Mouse (Mus musculus) G1E (cell line): ENCODE measurements around the gene B3gnt9. TPM values are rescaled to one million over a fixed set of nuclear protein-coding genes. Genes with fewer than 3 reads are reported as not detected.

Experiments
- ATAC-seq: 2 replicates; pipeline ENCODE4 v1.8.0; 2016; ENCODE audit warnings: mild to moderate bottlenecking; ENCODE audit not compliant: insufficient number of reproducible peaks, poor library complexity, low FRiP score, severe bottlenecking; ENCODE audit errors: extremely low read depth
- DNase-seq: peaks from one replicate; pipeline ENCODE4 v3.0.0; 2012; ENCODE audit warnings: low spot score
- H3K27me3 ChIP-seq: 2 replicates; pipeline ENCODE4 v1.6.1; 2012; ENCODE audit warnings: mild to moderate bottlenecking, low read length, inconsistent platforms; ENCODE audit not compliant: insufficient read depth
- H3K36me3 ChIP-seq: replicated peaks from 2 replicates; pipeline ENCODE3; 2012; ENCODE audit warnings: mild to moderate bottlenecking, inconsistent platforms
- H3K4me1 ChIP-seq: 2 replicates; pipeline ENCODE4 v1.6.1; 2012; ENCODE audit warnings: low read depth, low read length, inconsistent platforms, mixed read lengths; ENCODE audit not compliant: insufficient read depth
- H3K4me3 ChIP-seq: 2 replicates; pipeline ENCODE4 v1.5.1; 2012; ENCODE audit warnings: low read depth, mild to moderate bottlenecking, inconsistent platforms, low read length, moderate library complexity, mixed read lengths
- H3K9me3 ChIP-seq: replicated peaks from 2 replicates; pipeline ENCODE4 v1.6.1; 2012; ENCODE audit warnings: inconsistent platforms
- CTCF ChIP-seq: IDR thresholded peaks from 2 replicates; pipeline ENCODE4 v1.5.1; 2012; ENCODE audit warnings: low read depth, low read length, inconsistent platforms, mixed read lengths
- GATA1 ChIP-seq: IDR thresholded peaks from 2 replicates; pipeline ENCODE4 v1.6.1; 2012; ENCODE audit warnings: borderline replicate concordance, low read length, inconsistent platforms, mixed read lengths
- GATA2 ChIP-seq: IDR thresholded peaks from 2 replicates; pipeline ENCODE4 v1.6.1; 2012; ENCODE audit warnings: low read depth, low read length, inconsistent platforms, borderline replicate concordance
- POLR2AphosphoS5 ChIP-seq: IDR thresholded peaks from 2 replicates; pipeline ENCODE4 v1.6.1; 2012; ENCODE audit warnings: low read depth, low read length, inconsistent platforms; ENCODE audit not compliant: insufficient replicate concordance
- TAL1 ChIP-seq: conservative IDR thresholded peaks from 2 replicates; pipeline ENCODE4 v1.6.1; 2012; ENCODE audit warnings: low read depth, low read length, inconsistent platforms, mixed read lengths
- polyA plus RNA-seq: library from polyadenylated mRNA; stranded (reverse); fragments of >175 nt; gene quantifications from 2 replicates; pipeline ENCODE4 v1.2.3, GENCODE M21; 2012
- total RNA-seq, 2 experiments: library from RNA; stranded (forward) in 1 of 2; stranded (reverse) in 1 of 2; fragments of 200-1000 nt in 1 of 2; fragments of >200 nt in 1 of 2; fragmentation: Nextera tagmentation in 1 of 2; gene quantifications; 2 replicates each; pipeline ENCODE4 v1.2.3; 2014 to 2017

Gene B3gnt9
- total and polyA plus RNA-seq, 3 experiments, result 4.4 to 6.2 (median 5.9) TPM

DNA sequence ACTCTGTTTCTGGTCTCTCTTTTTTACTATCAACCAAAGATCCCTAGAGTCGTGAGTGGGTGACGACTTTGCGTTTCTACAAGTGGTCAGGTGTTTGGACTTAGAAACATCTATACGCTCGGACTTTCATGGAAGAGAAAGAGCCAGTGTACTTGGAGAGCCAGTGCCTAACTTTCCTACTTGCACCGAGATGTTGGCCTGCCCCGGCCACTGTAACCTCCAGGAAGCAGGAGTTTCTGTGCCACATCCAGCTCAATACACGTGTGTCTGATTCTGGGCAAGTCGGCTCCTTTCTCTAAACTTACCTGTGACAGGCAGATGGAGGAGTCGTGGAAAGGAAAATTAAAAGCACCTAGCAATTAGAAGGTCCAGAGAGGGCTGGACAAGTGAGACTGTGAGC lies 20.9 kb upstream of the B3gnt9 start, which contains the start of gene Nol3:
Nol3 (plus strand) TSS at position 301 of the 400 bp plus-strand sequence.
- H3K27me3 ChIP-seq, result peaks cover 46% of the 10 kb centered on the region

DNA sequence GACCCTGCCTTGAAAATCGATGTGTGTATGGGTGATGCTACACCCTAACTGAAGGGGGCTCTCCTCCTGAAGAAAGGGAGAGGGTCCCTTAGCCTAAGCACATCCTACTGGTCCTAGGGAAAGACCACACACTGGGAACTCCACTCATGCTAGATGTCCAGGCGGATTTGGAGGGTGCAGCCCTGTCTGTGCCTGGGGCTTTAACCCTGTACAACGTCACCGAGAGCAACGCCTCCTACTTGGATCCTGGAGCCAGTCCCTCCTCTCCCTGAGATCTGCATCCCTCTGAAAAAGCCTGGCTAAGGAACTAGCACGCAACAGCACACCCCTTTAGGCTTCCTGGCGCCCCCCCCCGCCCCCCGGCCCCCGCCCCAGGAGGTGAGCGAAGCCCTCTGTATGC lies 20.4 kb upstream of the B3gnt9 start:
- Histone ChIP-seq H3K9me3 (no peaks in the 10 kb centered on the region; the same call in 1 of the 2 replicates), H3K27me3 (peaks cover 51% of the 10 kb centered on the region), H3K4me1 (peaks cover 52% of the 10 kb centered on the region), H3K4me3 (no peak overlapping the region; the same call in 1 of the 2 replicates), H3K36me3 (peaks cover 17% of the 10 kb centered on the region)
- ATAC-seq, result no peak
- DNase-seq, result no peak
- TF ChIP-seq CTCF (no peak), GATA1 (no peak), GATA2 (no peak), TAL1 (no peak), POLR2AphosphoS5 (no peak)

More for the DNA sequence above, 20.9 kb upstream of the B3gnt9 start, which contains the start of gene Nol3:
- no peaks in the 10 kb centered on the region; the same call in 1 of the 2 replicates for H3K9me3 ChIP-seq
- DNase-seq, result no peak
- ATAC-seq, result no peak
- H3K4me3 ChIP-seq, result peak within 1 kb of the TSS; percentile 71
- peaks cover 19% of the 10 kb centered on the region for H3K36me3 ChIP-seq
- H3K4me1 ChIP-seq, result peaks cover 53% of the 10 kb centered on the region
- TF ChIP-seq POLR2AphosphoS5 (no peak), CTCF (no peak), TAL1 (no peak), GATA1 (no peak), GATA2 (no peak)

DNA sequence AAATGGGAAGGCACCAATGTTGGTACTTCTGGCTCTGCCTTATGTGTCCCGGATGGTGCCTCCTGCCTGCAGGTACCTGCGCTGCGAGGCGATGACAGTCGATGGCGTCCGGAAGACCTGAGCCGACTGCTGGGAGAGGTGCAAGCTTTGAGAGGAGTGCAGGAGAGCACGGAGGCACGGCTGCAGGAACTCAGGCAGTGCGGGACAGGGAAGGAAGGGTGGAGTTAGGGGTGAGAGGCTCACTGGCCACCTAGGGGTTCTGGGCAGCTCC lies 15.9 kb upstream of the B3gnt9 start:
- TF ChIP-seq CTCF (no peak), GATA1 (no peak), POLR2AphosphoS5 (no peak), GATA2 (no peak), TAL1 (no peak)
- DNase-seq (no peak), ATAC-seq (no peak)
- H3K9me3 ChIP-seq, result peaks cover 10% of the 10 kb centered on the region
- H3K4me1 ChIP-seq, result peaks cover 64% of the 10 kb centered on the region
- peaks cover 35% of the 10 kb centered on the region for H3K27me3 ChIP-seq
- H3K4me3 ChIP-seq, result no peak overlapping the region
- H3K36me3 ChIP-seq, result peaks cover 31% of the 10 kb centered on the region

DNA sequence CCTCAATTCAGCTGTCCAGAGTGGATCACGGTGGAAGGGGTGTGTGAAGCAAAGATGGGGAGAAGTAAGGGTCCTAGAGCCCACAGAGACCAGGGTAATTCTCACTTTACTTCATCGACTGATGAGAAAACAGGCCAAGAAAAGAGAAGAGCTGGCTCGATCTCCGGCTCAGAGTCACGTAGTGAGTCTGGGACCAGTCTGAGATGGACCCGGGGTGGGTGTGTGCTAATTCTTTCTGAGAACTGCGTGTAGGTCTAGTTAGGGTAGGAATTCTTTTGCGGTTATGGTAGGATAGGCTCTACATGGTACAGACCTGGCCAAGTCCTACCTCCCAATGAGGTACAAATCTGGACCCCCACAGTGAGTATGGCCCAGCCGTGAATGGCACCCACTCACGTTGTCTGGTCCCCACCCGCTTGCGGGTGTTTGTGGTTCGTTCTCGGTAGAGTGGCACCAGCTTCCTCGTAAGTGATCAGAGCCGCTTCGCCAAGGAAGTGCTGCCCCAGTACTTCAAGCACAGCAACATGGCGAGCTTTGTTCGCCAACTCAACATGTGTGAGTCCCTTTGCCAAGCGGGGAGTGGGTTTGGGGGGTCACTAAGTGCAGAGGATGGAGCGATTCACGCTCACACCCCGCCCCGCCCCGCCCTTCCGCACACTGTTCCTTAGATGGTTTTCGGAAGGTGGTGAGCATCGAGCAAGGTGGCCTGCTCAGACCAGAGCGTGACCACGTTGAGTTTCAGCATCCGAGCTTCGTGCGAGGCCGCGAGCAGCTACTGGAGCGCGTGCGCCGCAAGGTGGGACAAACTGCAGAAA lies 15.4 kb upstream of the B3gnt9 start:
- Histone ChIP-seq H3K36me3 (peaks cover 31% of the 10 kb centered on the region), H3K4me3 (peak overlapping the region; percentile 67; the same call in 1 of the 2 replicates), H3K4me1 (peaks cover 64% of the 10 kb centered on the region), H3K27me3 (peaks cover 31% of the 10 kb centered on the region), H3K9me3 (peaks cover 10% of the 10 kb centered on the region)
- ATAC-seq, result no peak
- TF ChIP-seq CTCF (no peak), GATA2 (no peak), GATA1 (no peak), POLR2AphosphoS5 (no peak), TAL1 (no peak)
- DNase-seq, result no peak

DNA sequence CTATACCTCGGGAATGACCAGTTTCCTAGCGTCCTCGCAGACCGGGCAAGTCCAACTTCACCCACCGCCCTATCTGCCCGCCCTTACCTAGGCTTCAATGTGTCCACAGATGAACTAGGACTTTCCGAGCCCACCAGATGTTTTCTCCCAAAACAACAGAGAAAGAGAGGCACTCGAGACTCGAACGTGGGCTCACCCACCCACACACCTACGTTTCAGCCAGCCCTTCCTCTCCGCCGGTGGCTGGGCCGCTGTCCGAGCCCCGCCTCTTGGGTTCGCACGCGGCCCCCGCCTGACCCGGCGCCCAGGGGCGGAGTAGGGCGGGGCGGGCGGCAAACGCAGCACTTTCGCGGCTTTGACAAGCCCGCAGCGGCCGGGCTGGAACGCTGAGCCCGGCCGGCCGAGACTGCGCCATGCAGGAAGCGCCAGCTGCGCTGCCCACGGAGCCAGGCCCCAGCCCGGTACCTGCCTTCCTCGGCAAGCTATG lies 14.6 kb upstream of the B3gnt9 start, which contains the start of gene Hsf4:
Hsf4 (plus strand) TSS at position 341 of the 487 bp plus-strand sequence.
- peaks cover 31% of the 10 kb centered on the region for H3K36me3 ChIP-seq
- DNase-seq (peak; percentile 67), ATAC-seq (0 out of 2 replicates have a peak, but pooled peaks have one; percentile 36)
- TF ChIP-seq TAL1, result no peak
- TF ChIP-seq POLR2AphosphoS5, result no peak
- TF ChIP-seq CTCF, result no peak
- no peak for TF ChIP-seq GATA1
- TF ChIP-seq GATA2, result no peak
- peak within 1 kb of the TSS; percentile 67 for H3K4me3 ChIP-seq
- peaks cover 10% of the 10 kb centered on the region for H3K9me3 ChIP-seq
- peaks cover 69% of the 10 kb centered on the region for H3K4me1 ChIP-seq
- peaks cover 25% of the 10 kb centered on the region for H3K27me3 ChIP-seq

DNA sequence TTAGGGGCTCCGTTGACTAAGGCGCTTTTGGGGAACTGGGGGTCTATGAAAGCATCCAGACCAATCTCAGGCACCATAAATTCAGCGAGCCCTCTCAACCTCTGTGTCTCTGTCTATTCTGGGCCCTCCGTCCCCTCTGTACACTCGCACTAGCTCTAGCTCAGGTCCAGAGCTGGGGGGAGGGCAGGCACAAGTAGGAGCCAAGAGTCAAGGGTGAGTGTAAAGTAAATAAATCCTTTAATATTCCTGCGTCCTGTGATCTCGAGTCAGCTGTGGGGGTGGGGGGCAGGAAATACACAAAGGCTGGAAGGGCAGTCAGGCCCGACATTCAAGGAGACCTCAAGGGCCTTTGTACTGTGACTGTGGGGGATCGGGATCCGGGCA lies 14.1 kb upstream of the B3gnt9 start:
- ATAC-seq, result no peak
- Histone ChIP-seq H3K36me3 (peaks cover 31% of the 10 kb centered on the region), H3K4me1 (peaks cover 70% of the 10 kb centered on the region), H3K27me3 (peaks cover 25% of the 10 kb centered on the region), H3K4me3 (peak overlapping the region; percentile 67), H3K9me3 (peaks cover 10% of the 10 kb centered on the region)
- DNase-seq, result no peak
- TF ChIP-seq GATA2 (no peak), TAL1 (no peak)
